Mouse (Mus musculus): ENCODE measurements around the gene Myo9b.

DNA sequence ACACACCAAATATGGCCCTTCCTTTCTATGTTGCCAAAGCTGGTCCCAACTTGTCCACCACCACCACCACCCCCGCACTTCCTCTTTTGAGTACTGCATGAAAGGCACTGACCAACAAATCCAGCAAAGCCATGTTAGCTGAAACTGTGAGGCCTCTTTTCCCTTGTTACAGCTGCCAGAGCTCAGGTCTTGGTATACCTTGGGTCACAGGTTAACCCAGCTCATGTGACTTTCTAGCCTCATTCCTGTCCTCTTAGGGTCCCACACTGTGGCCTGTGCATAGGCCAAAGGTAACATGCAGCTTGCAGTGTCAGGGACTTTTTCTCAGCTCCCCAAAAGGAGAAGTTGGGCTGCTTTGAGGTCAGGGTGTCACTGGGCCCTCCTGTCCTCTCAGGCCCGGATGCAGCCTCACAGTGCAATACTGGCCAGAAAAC lies 23.7 kb downstream of the Myo9b start:
- TF ChIP-seq CHD2 (IDR thresholded peaks at IDR 0.05; ENCODE audit: low read depth, low read length), result no peak
- TF ChIP-seq ZNF384 (IDR thresholded peaks at IDR 0.05; ENCODE audit: low read depth, low read length), result no peak
- no peak for TF ChIP-seq ZC3H11A (IDR thresholded peaks at IDR 0.05; ENCODE audit: borderline replicate concordance, low read depth, low read length)
